8 mouse cellular contexts compared by ENCODE assay signal in the genomic region with DNA sequence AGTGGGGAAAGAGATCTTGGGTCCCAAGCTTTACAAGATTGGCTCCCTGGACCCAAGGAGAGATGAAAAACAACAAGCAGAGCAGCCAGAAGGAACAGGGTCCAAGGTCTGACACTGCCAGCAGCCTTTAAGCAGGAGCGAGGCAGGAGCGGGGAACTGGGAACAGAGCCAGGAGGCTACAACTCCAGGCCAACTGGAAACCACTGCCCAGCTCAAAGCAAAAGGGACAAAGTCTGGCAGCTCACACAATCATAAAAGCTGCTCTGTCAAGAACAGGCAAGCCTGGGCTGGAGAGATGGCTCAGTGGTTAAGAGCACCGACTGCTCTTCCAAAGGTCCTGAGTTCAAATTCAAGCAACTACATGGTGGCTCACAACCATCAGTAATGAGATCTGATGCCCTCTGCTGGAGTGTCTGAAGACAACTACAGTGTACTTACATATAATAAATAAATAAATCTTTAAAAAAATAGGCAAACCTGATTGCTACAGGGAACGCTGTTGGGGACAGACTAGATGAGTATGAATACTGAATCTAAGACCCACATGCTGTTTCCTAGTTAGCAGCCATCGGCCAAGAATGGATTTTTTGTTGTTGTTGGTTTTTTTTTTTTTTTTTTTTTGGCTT. TPM values are rescaled to one million over a fixed set of nuclear protein-coding genes. Genes with fewer than 3 reads are reported as not detected.
DNase-seq lines count a peak whose midpoint lies in the region; ATAC-seq and TF ChIP-seq lines count a peak whose summit lies in the region.

No protein-coding gene starts in this region.

- no peak for TF ChIP-seq POLR2A in liver, adult 2 months (IDR thresholded peaks at IDR 0.05; ENCODE audit: extremely low read depth, insufficient read depth, low read length)
- TF ChIP-seq POLR2A in thymus, adult 2 months (IDR thresholded peaks at IDR 0.05; ENCODE audit: control insufficient read depth, extremely low read depth, insufficient read depth, low read length, poor library complexity), result no peak

- WGBS in liver, adult 2 months, result 12% methylated on average over 5 of the region's 5 CpGs
- 65% methylated on average over 5 of the region's 5 CpGs for WGBS in liver, embryonic 12.5 days (ENCODE audit: insufficient replicate concordance)
- 45% methylated on average over 5 of the region's 5 CpGs for WGBS in heart, embryonic 16.5 days
- whole genome bisulfite sequencing in thymus, adult 2 months, result 93% methylated on average over 5 of the region's 5 CpGs

- H3K79me2 ChIP-seq in liver, adult 2 months (ENCODE audit: control insufficient read depth, insufficient read depth, low read length), result no peaks in the 10 kb centered on the region

- H3K27ac ChIP-seq in liver, adult 2 months (replicated peaks; ENCODE audit: insufficient read depth, low read depth, low read length), result peak overlapping the region; percentile 43
- H3K27ac ChIP-seq in liver, embryonic 12.5 days, result no peak overlapping the region
- no peak overlapping the region for H3K27ac ChIP-seq in heart, embryonic 16.5 days (ENCODE audit: low read length)
- no peak overlapping the region for H3K27ac ChIP-seq in thymus, adult 2 months (ENCODE audit: control insufficient read depth, insufficient read depth, low read length)

- no peaks in the 10 kb centered on the region for H3K27me3 ChIP-seq in liver, adult 2 months (ENCODE audit: control insufficient read depth, insufficient read depth, low read length)
- H3K27me3 ChIP-seq in liver, embryonic 12.5 days (replicated peaks), result no peaks in the 10 kb centered on the region; the same call in 1 of the 2 replicates
- no peaks in the 10 kb centered on the region for H3K27me3 ChIP-seq in heart, embryonic 16.5 days (ENCODE audit: control insufficient read depth, insufficient read depth, low read length)
- H3K27me3 ChIP-seq in thymus, adult 2 months (ENCODE audit: control insufficient read depth, insufficient read depth, low read length), result no peaks in the 10 kb centered on the region

- peak; percentile 98 for DNase-seq in liver, adult 2 months (ENCODE audit: extremely low read depth, low read depth, low spot score)
- DNase-seq in cerebellum, adult 9-11 months, result peak; percentile 54
- peak; percentile 65 for DNase-seq in layer of hippocampus, adult 9-11 months
- DNase-seq in lung, postnatal 36 days, result peak; percentile 61
- no peak for DNase-seq in embryo, embryonic 11 days
- no peak for DNase-seq in thymus, adult 2 months

- peaks cover 9% of the 10 kb centered on the region for H3K4me1 ChIP-seq in liver, adult 2 months (ENCODE audit: control insufficient read depth, insufficient read depth, low read length)
- no peaks in the 10 kb centered on the region for H3K4me1 ChIP-seq in liver, embryonic 12.5 days
- no peaks in the 10 kb centered on the region for H3K4me1 ChIP-seq in heart, embryonic 16.5 days (ENCODE audit: control insufficient read depth, insufficient read depth, low read length)
- H3K4me1 ChIP-seq in thymus, adult 2 months (replicated peaks; ENCODE audit: control insufficient read depth, insufficient read depth, low read length), result no peaks in the 10 kb centered on the region

- TF ChIP-seq CTCF in liver, adult 2 months (IDR thresholded peaks at IDR 0.05; ENCODE audit: low read depth, low read length), result no peak
- no peak for TF ChIP-seq CTCF in thymus, adult 2 months (IDR thresholded peaks at IDR 0.05; ENCODE audit: borderline replicate concordance, control insufficient read depth, extremely low read depth, insufficient read depth, low read length, poor library complexity)

- H3K4me2 ChIP-seq in liver, embryonic 12.5 days, result no peak overlapping the region
- H3K4me2 ChIP-seq in heart, embryonic 16.5 days (ENCODE audit: low read depth, low read length), result no peak overlapping the region

- H3K4me3 ChIP-seq in liver, adult 2 months (ENCODE audit: insufficient read depth, low read depth, low read length), result no peak overlapping the region
- H3K4me3 ChIP-seq in liver, embryonic 12.5 days, result no peak overlapping the region
- H3K4me3 ChIP-seq in heart, embryonic 16.5 days (ENCODE audit: low read length), result no peak overlapping the region
- no peak overlapping the region for H3K4me3 ChIP-seq in thymus, adult 2 months (ENCODE audit: control insufficient read depth, insufficient read depth, low read length)

- no peak for ATAC-seq in liver, embryonic 12.5 days
- ATAC-seq in heart, embryonic 16.5 days (replicated peaks; ENCODE audit: extremely low read depth, insufficient read depth, low FRiP score), result 0 out of 2 replicates have a peak, but pooled peaks have one; percentile 37

- H3K36me3 ChIP-seq in liver, adult 2 months (ENCODE audit: control insufficient read depth, insufficient read depth, low read length), result peaks cover 16% of the 10 kb centered on the region
- peaks cover 17% of the 10 kb centered on the region for H3K36me3 ChIP-seq in liver, embryonic 12.5 days
- H3K36me3 ChIP-seq in heart, embryonic 16.5 days (ENCODE audit: control insufficient read depth, insufficient read depth), result peaks cover 6% of the 10 kb centered on the region
- H3K36me3 ChIP-seq in thymus, adult 2 months (ENCODE audit: control insufficient read depth, insufficient read depth, low read length), result no peaks in the 10 kb centered on the region

- no peak overlapping the region for H3K9ac ChIP-seq in liver, adult 2 months (ENCODE audit: low read depth, low read length)
- H3K9ac ChIP-seq in liver, embryonic 12.5 days, result no peak overlapping the region
- no peak overlapping the region for H3K9ac ChIP-seq in heart, embryonic 16.5 days (ENCODE audit: low read length)

- H3K9me3 ChIP-seq in liver, embryonic 12.5 days (replicated peaks), result no peaks in the 10 kb centered on the region; the same call in 1 of the 2 replicates
- H3K9me3 ChIP-seq in heart, embryonic 16.5 days (replicated peaks; ENCODE audit: control insufficient read depth, low read length), result 0 out of 2 replicates have a peak, but pooled peaks cover under 1% of the 10 kb centered on the region

RNA-seq across cellular contexts. Expression of gene Rbm14, which starts 9.4 kb away (rescaled TPM):
- total RNA-seq in liver, adult 2 months (2014; rRNA removed), result 9.0 and 12.6 TPM in 2 replicates
- polyA plus RNA-seq in liver, adult 2 months (2012; rRNA removed), result 18.4 and 26.1 TPM in 2 replicates
- 62.0 and 63.5 TPM in 2 replicates for polyA plus RNA-seq in liver, embryonic 12.5 days (2016; fragmentation: Nextera tagmentation; extraction: Ambion mirVana)
- 54.0 and 55.3 TPM in 2 replicates for polyA plus RNA-seq in heart, embryonic 16.5 days (2015; fragmentation: Nextera tagmentation; extraction: Ambion mirVana)
- 158 and 205 TPM in 2 replicates for polyA plus RNA-seq in thymus, adult 2 months (2012; rRNA removed)

RNA-seq across cellular contexts. Expression of gene Gm21992, which starts 9.4 kb away (rescaled TPM):
- 4.8 and 9.9 TPM in 2 replicates for total RNA-seq in liver, adult 2 months (2014; rRNA removed)
- 22.3 and 23.6 TPM in 2 replicates for polyA plus RNA-seq in liver, adult 2 months (2012; rRNA removed)
- 18.1 and 18.9 TPM in 2 replicates for polyA plus RNA-seq in liver, embryonic 12.5 days (2016; fragmentation: Nextera tagmentation; extraction: Ambion mirVana)
- polyA plus RNA-seq in heart, embryonic 16.5 days (2015; fragmentation: Nextera tagmentation; extraction: Ambion mirVana), result 16.2 and 23.9 TPM in 2 replicates
- 30.1 and 56.3 TPM in 2 replicates for polyA plus RNA-seq in thymus, adult 2 months (2012; rRNA removed)

RNA-seq across cellular contexts. Expression of gene Ccs, which starts 18.3 kb away (rescaled TPM):
- total RNA-seq in liver, adult 2 months (2014; rRNA removed), result 146 and 174 TPM in 2 replicates
- polyA plus RNA-seq in liver, adult 2 months (2012; rRNA removed), result 245 and 254 TPM in 2 replicates
- 40.3 and 43.6 TPM in 2 replicates for polyA plus RNA-seq in liver, embryonic 12.5 days (2016; fragmentation: Nextera tagmentation; extraction: Ambion mirVana)
- 39.4 and 40.5 TPM in 2 replicates for polyA plus RNA-seq in heart, embryonic 16.5 days (2015; fragmentation: Nextera tagmentation; extraction: Ambion mirVana)
- 35.8 and 45.8 TPM in 2 replicates for polyA plus RNA-seq in thymus, adult 2 months (2012; rRNA removed)

RNA-seq across cellular contexts. Expression of gene Ccdc87, which starts 18.4 kb away (rescaled TPM):
- total RNA-seq in liver, adult 2 months (2014; rRNA removed), result not detected in 2 replicates
- not detected in 2 replicates for polyA plus RNA-seq in liver, adult 2 months (2012; rRNA removed)
- not detected in 2 replicates for polyA plus RNA-seq in liver, embryonic 12.5 days (2016; fragmentation: Nextera tagmentation; extraction: Ambion mirVana)
- polyA plus RNA-seq in heart, embryonic 16.5 days (2015; fragmentation: Nextera tagmentation; extraction: Ambion mirVana), result 0.14 and 0.16 TPM in 2 replicates
- polyA plus RNA-seq in thymus, adult 2 months (2012; rRNA removed), result 0.19 and 0.24 TPM in 2 replicates

RNA-seq across cellular contexts. Expression of gene Rbm4, which starts 27.1 kb away (rescaled TPM):
- 58.4 and 67.7 TPM in 2 replicates for total RNA-seq in liver, adult 2 months (2014; rRNA removed)
- polyA plus RNA-seq in liver, adult 2 months (2012; rRNA removed), result 25.7 and 32.8 TPM in 2 replicates
- 30.7 and 32.6 TPM in 2 replicates for polyA plus RNA-seq in liver, embryonic 12.5 days (2016; fragmentation: Nextera tagmentation; extraction: Ambion mirVana)
- 57.1 and 58.7 TPM in 2 replicates for polyA plus RNA-seq in heart, embryonic 16.5 days (2015; fragmentation: Nextera tagmentation; extraction: Ambion mirVana)
- 113 and 130 TPM in 2 replicates for polyA plus RNA-seq in thymus, adult 2 months (2012; rRNA removed)

Comparison
In these comparisons a context has a peak if more than half of its experiments do, and no peak if none do; other contexts are left out.
1. DNase-seq: peak in liver, adult 2 months (single experiment), cerebellum, adult 9-11 months (single experiment), layer of hippocampus, adult 9-11 months (single experiment) and lung, postnatal 36 days (single experiment); none in embryo, embryonic 11 days (single experiment) and thymus, adult 2 months (single experiment).